ENCODE assay signal across 15 mouse cellular contexts in genomic region chr10:24357636-24358035, GRCm38 (mm10).
"Had no signal": no experiment of that assay in that cellular context is flagged by ENCODE, and none has a peak within 500 bp of the region (broad histone marks: within the 10 kb centered on the region; RNA-seq: fewer than 3 reads in every experiment).

No protein-coding gene starts in this region.

- DNase-seq: lung, adult 18-20 months; lung, postnatal 36 days; right cerebral cortex, postnatal 14 days; thymus, adult 2 months; thymus, postnatal 25 days had no signal

- H3K9me3 ChIP-seq: lung, embryonic 15.5 days; midbrain, embryonic 13.5 days; midbrain, embryonic 15.5 days; neural tube, embryonic 12.5 days; stomach, embryonic 15.5 days had no signal

- H3K36me3 ChIP-seq: lung, embryonic 15.5 days; midbrain, embryonic 13.5 days; midbrain, embryonic 15.5 days; neural tube, embryonic 12.5 days; stomach, embryonic 15.5 days had no signal

- ATAC-seq: lung, postnatal 0 days; midbrain, embryonic 13.5 days; midbrain, embryonic 15.5 days had no signal

- H3K9ac ChIP-seq: lung, embryonic 15.5 days; midbrain, embryonic 13.5 days; midbrain, embryonic 15.5 days; neural tube, embryonic 12.5 days; stomach, embryonic 15.5 days had no signal

- H3K4me1 ChIP-seq: lung, embryonic 15.5 days; megakaryocyte, embryonic 14.5 days; midbrain, embryonic 15.5 days; neural tube, embryonic 12.5 days; stomach, embryonic 15.5 days had no signal

- H3K27ac ChIP-seq: lung, embryonic 15.5 days; macrophage; midbrain, embryonic 13.5 days; midbrain, embryonic 15.5 days; neural tube, embryonic 12.5 days; stomach, embryonic 15.5 days; stomach, postnatal 0 days had no signal

- H3K4me3 ChIP-seq: lung, embryonic 15.5 days; megakaryocyte, embryonic 14.5 days; midbrain, embryonic 13.5 days; midbrain, embryonic 15.5 days; neural tube, embryonic 12.5 days; stomach, embryonic 15.5 days had no signal

- H3K27me3 ChIP-seq: lung, embryonic 15.5 days; megakaryocyte, embryonic 14.5 days; midbrain, embryonic 13.5 days; midbrain, embryonic 15.5 days; neural tube, embryonic 12.5 days; stomach, embryonic 15.5 days had no signal

- H3K4me2 ChIP-seq: lung, embryonic 15.5 days; midbrain, embryonic 11.5 days; midbrain, embryonic 13.5 days; midbrain, embryonic 15.5 days; neural tube, embryonic 12.5 days; stomach, embryonic 15.5 days had no signal
